Mouse (Mus musculus): ENCODE results near the gene Mgrn1.
A peak's percentile ranks its signal among the peaks of the same experiment; 100 is the strongest.

Mgrn1 gene

GRCm38 (mm10) chr16:4885760-4886689 is at the start of gene Mgrn1:
TSS of gene Mgrn1 (plus strand) at chr16:4886249.
- DNase-seq (ENCODE audit: low read depth, low spot score): peak; percentile 97

- no peak for DNase-seq (ENCODE audit: low read depth, low spot score)
These were observed 48.4 kb upstream of the Mgrn1 start for GRCm38 (mm10) chr16:4837631-4838030.

GRCm38 (mm10) chr16:4839552-4839951 is 46.5 kb upstream of the Mgrn1 start:
- DNase-seq (ENCODE audit: low read depth, low spot score): no peak

- DNase-seq (ENCODE audit: low read depth, low spot score): no peak
These were observed 45.8 kb upstream of the Mgrn1 start for GRCm38 (mm10) chr16:4840231-4840630.

GRCm38 (mm10) chr16:4847041-4847440 is 39.0 kb upstream of the Mgrn1 start:
- no peak for DNase-seq (ENCODE audit: low read depth, low spot score)

GRCm38 (mm10) chr16:4848090-4848489 is 38.0 kb upstream of the Mgrn1 start:
- DNase-seq (ENCODE audit: low read depth, low spot score): no peak

GRCm38 (mm10) chr16:4850361-4850760 is 35.7 kb upstream of the Mgrn1 start:
- no peak for DNase-seq (ENCODE audit: low read depth, low spot score)

- DNase-seq (ENCODE audit: low read depth, low spot score): no peak
These were observed 35.0 kb upstream of the Mgrn1 start for GRCm38 (mm10) chr16:4850938-4851628.

GRCm38 (mm10) chr16:4855046-4855650 is 30.9 kb upstream of the Mgrn1 start:
- DNase-seq (ENCODE audit: low read depth, low spot score): no peak

GRCm38 (mm10) chr16:4861392-4861791 is 24.7 kb upstream of the Mgrn1 start:
- no peak for DNase-seq (ENCODE audit: low read depth, low spot score)

- DNase-seq (ENCODE audit: low read depth, low spot score): peak; percentile 58
These were observed 23.1 kb upstream of the Mgrn1 start for GRCm38 (mm10) chr16:4862863-4863483.

GRCm38 (mm10) chr16:4863742-4864141 is 22.3 kb upstream of the Mgrn1 start:
- DNase-seq (ENCODE audit: low read depth, low spot score): no peak

GRCm38 (mm10) chr16:4866101-4866695 is 19.9 kb upstream of the Mgrn1 start:
- DNase-seq (ENCODE audit: low read depth, low spot score): no peak

GRCm38 (mm10) chr16:4870490-4870889 is 15.6 kb upstream of the Mgrn1 start:
- no peak for DNase-seq (ENCODE audit: low read depth, low spot score)

GRCm38 (mm10) chr16:4871926-4872325 is 14.1 kb upstream of the Mgrn1 start:
- DNase-seq (ENCODE audit: low read depth, low spot score): no peak

- no peak for DNase-seq (ENCODE audit: low read depth, low spot score)
These were observed 10.6 kb upstream of the Mgrn1 start for GRCm38 (mm10) chr16:4875198-4876032.

- DNase-seq (ENCODE audit: low read depth, low spot score): no peak
These were observed 9.9 kb upstream of the Mgrn1 start for GRCm38 (mm10) chr16:4876033-4876680.

GRCm38 (mm10) chr16:4877195-4877594 is 8.9 kb upstream of the Mgrn1 start:
- DNase-seq (ENCODE audit: low read depth, low spot score): no peak

- no peak for DNase-seq (ENCODE audit: low read depth, low spot score)
These were observed 8.3 kb upstream of the Mgrn1 start for GRCm38 (mm10) chr16:4877701-4878100.
